Mouse (Mus musculus): ENCODE data around the gene Tcf15.
A peak's percentile ranks its signal among the peaks of the same experiment; 100 is the strongest.

The Tcf15 gene

DNA sequence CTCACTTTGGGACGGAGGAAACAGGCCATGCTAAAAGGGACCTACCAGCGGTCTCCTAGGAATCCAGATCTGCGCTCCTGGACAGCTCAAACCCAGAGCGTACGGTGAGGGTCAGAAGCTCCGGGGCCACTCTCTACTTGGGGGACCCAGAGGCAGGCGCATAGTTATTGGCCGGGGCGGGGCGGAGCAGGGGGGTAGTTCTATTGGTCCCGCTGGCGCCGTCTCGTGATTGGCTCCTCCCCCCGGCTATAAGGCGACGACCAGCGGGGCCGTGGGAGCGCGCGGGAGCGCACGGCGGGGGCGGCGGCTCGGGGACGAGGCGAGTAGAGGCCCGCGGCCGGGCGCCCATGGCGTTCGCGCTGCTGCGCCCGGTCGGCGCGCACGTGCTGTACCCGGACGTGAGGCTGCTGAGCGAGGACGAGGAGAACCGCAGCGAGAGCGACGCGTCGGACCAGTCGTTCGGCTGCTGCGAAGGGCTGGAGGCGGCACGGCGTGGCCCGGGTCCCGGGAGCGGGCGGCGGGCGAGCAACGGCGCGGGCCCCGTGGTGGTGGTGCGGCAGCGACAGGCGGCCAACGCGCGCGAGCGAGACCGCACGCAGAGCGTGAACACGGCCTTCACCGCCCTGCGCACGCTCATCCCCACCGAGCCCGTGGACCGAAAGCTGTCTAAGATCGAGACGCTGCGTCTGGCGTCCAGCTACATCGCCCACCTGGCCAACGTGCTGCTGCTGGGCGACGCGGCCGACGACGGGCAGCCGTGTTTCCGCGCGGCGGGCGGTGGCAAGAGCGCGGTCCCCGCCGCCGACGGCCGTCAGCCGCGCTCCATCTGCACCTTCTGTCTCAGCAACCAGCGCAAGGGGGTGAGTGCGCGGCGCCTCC, at the start of gene Tcf15:
Gene Tcf15, plus strand, starts transcription at position 283 of the 879 bp plus-strand sequence.
- DNase-seq (ENCODE audit: low spot score in 2 of 2), result no peak

DNA sequence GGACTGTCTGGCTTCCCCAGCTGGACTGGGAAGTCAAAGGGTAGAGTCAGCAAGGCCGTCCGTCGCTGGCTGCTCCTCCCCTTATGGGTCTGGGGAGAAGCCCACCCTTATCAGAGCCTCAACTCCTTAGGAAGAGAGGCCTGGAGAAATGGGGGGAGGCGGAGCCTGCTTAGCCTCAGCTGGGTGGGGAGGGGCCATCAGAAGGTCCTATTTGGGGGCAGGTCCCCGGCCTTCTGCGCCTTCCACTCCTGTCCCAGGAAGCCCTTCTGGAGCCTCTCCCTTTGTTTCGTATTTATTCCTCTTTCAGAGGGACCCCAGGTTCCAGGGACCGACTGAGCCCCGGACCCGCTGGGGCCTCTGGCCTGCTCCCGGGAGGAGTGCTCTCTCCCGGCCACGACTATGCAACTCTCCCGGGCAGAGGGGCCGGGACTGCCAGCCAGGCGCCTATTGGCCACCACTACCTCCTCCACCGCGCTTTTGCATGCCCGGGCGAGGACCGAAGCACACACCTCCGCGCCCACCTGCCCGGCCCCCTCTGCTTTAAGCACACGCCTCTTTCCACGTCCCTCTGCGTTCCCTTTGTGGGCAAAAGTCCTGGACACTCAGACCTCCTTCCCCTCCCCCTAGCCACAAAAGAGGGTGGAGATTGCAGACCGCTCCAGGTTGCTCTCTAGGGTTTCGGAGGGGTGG, 48.4 kb upstream of the Tcf15 start:
- DNase-seq (ENCODE audit: low spot score in 2 of 2), result no peak

DNA sequence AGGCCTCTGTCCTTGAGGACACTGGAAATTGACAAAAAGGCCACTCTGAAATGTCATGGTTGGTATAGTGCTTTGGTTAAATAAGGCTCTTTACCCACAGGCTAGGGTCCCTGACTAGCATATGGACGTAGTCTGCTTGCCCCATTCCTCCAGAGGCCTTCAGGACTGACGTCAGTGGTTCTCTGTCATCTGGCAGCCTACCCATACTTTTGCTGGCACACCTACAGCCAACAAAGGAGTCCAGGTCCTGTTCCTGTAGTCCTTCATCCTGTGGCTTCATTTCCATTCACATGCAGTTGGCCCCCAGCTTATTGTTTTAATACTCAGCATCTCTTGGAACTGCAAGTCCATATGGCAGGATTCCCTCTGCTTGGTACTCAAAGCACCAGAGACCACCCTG, 46.4 kb upstream of the Tcf15 start:
- no peak for DNase-seq (ENCODE audit: low spot score in 2 of 2)

DNA sequence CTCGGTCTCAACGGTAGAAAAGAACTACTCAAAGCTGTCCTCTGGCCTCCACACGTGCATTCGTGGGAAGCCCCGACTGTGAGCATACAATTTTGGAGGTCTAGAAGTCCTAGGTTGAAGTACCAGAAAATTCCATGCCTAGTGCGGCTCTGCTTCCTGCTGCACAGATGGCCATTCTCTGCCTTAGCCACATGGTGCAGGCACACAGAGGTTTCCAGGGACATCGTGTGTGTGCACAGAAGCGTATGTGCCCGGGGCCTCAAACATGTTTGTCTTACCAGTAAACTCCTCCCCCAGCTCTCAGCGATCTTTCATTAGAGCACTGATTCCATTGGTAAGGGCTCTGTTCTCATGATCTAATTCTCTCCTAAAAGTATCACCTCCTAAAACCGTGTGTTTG, 45.4 kb upstream of the Tcf15 start:
- DNase-seq (ENCODE audit: low spot score in 2 of 2), result no peak

GRCm38 (mm10) chr2:152099538-152099937, 43.8 kb upstream of the Tcf15 start:
- DNase-seq (ENCODE audit: low spot score in 2 of 2), result no peak

DNA sequence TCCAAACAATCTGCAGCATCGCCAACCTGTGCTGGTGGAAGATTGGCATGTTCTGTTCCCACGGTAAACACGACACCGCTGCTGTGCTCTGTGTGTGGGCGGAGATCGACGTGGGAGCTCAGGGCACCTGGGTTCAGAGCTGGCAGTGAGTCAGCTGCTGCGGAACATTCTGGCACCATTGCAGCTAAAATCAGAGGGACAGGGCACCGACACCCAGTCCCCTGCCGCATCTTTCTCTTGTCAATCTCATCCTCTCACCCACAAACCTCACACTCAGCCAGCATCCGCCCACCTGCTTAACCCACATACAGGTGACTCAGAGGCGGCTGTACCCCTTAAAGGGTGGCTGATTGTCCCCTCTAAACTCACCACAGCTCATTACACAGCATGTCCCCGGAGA, 41.6 kb upstream of the Tcf15 start:
- DNase-seq (ENCODE audit: low spot score in 2 of 2), result peak; percentile 72 to 74

DNA sequence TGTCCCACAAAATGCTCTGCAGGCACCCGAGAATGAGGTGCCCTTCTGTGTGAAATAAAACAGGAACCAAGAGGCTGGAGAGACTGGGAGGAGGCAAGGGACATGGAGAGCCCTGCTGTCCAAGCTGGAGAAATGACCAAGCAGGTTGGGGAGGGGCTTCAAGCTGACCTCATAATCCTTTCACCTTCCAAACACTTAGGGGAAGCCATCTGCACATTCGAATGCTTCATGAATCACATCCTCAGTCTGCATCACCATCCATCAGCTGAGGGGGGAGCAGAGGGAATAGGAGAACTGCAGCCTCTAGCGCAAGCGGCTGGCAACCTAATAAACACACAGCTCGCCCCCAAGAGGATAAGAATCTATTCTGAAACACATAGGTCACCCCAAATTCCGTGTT, 41.0 kb upstream of the Tcf15 start:
- no peak for DNase-seq (ENCODE audit: low spot score in 2 of 2)

GRCm38 (mm10) chr2:152104711-152105317, 38.5 kb upstream of the Tcf15 start:
- no peak for DNase-seq (ENCODE audit: low spot score in 2 of 2)

- DNase-seq (ENCODE audit: low spot score in 2 of 2), result peak; percentile 84 to 86
These were observed 37.8 kb upstream of the Tcf15 start, which contains the start of gene Srxn1 for GRCm38 (mm10) chr2:152105318-152106224. Gene Srxn1 (plus strand): TSS chr2:152105516.

DNA sequence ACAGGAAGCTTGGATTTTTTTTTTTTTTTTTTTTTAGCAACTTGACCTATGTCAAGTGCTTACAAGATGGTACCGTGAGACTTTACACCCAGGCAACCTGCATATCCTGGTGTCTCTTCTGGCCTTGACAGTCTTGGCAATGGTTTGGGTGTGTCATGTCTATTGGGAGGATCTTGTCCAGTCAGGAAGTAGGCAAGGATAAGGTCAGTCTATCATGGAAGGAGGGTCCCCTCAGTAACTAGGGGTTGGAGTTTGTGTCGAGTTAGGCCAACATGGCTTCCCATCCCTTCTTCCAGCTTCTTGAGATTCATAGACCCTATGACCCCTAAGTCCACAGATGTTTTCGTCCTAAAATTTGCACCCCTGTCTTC, 37.2 kb upstream of the Tcf15 start:
- no peak for DNase-seq (ENCODE audit: low spot score in 2 of 2)

GRCm38 (mm10) chr2:152106597-152106996, 36.8 kb upstream of the Tcf15 start:
- no peak for DNase-seq (ENCODE audit: low spot score in 2 of 2)

GRCm38 (mm10) chr2:152108702-152109101, 34.7 kb upstream of the Tcf15 start:
- no peak for DNase-seq (ENCODE audit: low spot score in 2 of 2)

DNA sequence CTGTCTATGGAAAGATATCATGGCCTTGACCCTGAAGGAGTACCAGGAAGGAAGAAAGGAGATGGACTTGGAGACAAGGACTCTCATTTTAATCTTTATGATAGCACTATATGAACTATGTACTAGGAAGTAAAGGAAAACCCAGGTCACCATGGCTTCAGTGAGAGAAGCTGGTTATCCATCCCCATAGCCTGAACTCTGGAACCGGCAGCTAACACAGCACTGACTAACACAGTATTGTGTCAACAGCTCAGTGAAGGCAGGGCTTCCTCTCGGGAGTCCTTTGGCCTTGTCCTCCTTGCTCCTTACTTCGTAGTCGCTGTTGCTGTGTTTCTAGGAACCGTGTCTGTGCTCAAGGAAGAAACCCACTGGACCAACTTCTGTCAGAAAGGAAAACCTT, 34.0 kb upstream of the Tcf15 start:
- DNase-seq (ENCODE audit: low spot score in 2 of 2), result no peak

GRCm38 (mm10) chr2:152111311-152111710, 32.0 kb upstream of the Tcf15 start:
- no peak for DNase-seq (ENCODE audit: low spot score in 2 of 2)

- DNase-seq (ENCODE audit: low spot score in 2 of 2), result peak; percentile 81 to 86
These were observed 31.4 kb upstream of the Tcf15 start for GRCm38 (mm10) chr2:152111920-152112319.

DNA sequence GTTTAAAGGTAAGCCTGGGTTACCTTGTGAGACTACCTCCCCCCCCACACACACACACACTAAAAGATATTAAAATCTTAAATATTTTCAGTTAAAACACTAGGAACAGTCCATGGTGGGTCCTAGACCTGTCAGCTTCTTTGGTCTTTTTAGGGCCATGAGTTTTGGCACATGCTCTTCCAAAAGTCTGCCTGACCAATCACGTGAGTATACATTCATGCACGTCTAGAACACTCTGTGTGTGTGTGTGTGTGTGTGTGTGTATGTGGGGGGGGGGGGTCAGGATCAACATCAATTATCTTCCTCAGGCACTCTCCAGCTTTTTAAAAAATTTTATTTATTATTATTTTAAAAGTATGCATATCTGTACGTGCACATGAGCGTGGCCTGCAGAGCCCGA, 30.9 kb upstream of the Tcf15 start:
- no peak for DNase-seq (ENCODE audit: low spot score in 2 of 2)

- peak in 1 of 2 experiments; percentile 66 for DNase-seq (ENCODE audit: low spot score in 2 of 2)
These were observed 30.4 kb upstream of the Tcf15 start for GRCm38 (mm10) chr2:152112970-152113369.

DNA sequence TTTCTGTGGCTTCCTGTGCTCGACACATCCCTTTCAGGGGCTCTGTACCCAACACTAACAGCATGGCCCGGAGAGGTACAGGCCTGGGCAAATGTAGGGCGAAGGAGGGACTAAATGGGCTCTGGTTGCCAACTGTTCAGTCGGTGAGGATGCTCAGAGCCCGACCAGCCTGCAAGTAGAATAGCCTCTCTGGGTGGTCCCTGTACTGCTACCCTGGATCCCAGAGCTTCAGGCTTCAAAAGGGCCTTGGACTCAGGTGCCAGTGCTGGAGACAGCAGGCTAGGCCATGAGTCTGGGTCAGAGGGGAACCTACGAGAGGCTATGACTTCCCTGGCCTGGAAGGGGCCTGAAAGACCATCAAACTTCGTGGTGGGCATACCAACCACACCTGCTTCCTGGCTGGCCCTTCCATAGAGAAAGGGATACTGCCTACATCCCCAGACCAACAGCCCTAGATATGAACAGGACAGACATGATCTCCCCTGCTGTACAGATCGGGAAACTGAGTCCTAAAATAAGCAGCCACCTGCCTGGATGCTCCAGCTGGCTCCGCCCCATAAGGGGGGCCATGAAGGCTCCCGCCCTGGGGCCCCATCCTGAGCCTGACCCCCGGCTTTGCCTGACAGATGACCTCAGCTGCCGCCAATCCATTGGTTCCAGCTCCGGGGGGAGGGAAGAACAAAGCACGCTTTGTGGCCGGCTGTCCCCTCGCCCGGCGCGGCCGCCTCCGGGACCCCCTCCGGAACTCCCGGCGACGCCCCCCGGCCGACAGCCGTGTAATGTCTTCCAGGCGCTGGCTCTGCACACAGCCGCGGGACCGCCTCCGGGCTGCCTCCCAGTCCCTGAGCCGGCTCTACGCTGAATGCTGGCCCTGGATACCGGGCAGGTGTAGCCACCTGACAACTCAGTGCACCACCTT, 29.0 kb upstream of the Tcf15 start:
- no peak for DNase-seq (ENCODE audit: low spot score in 2 of 2)

- no peak for DNase-seq (ENCODE audit: low spot score in 2 of 2)
These were observed 25.7 kb upstream of the Tcf15 start for GRCm38 (mm10) chr2:152117694-152118093.

DNA sequence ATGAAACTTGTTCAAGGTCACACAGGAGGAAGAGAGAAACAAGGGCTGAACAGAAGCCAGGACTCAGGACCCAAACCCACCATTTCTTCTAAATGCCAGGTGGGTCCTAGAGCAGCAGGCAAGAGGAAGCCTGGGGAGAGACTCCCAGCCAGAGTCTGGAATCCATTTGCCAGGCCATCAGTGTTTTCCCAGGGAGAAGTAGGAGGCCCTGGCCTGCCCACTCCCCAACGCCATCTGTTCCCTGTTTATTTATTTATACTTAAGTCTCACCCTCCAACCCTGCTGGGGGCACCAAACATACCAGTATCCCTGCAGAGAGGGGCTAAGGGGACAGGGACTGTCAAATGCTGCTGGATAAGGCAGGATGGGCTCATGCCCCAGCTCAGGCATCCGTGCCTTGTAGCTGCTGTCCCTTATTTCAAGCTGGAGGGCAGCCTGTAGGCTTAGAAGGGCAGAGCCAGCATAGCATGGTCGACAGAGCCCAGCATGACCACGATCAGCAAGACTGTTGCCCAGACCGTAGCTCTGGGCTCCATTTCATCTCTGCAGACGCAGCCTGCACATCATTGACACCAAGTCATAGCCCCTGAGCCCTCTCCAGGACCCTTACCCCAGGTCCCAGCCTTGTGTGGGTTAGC, 24.0 kb upstream of the Tcf15 start:
- no peak for DNase-seq (ENCODE audit: low spot score in 2 of 2)

All from right cerebral cortex, postnatal 36 days (tissue).